Mouse (Mus musculus) hindbrain, embryonic 10.5 days (tissue): ENCODE data around the gene Cox5b. TPM values are rescaled to one million over a fixed set of nuclear protein-coding genes. Genes with fewer than 3 reads are reported as not detected.

Source experiments
- DNase-seq: peaks from one replicate; pipeline ENCODE4 v3.0.0-alpha.2; 2017; ENCODE audit warnings: low spot score
- H3K27ac ChIP-seq: fragments of 300-500 bp; sonication (generic); 2 replicates; pipeline ENCODE4 v1.5.1; 2016; ENCODE audit warnings: mild to moderate bottlenecking, moderate library complexity
- H3K27me3 ChIP-seq: fragments of 300-500 bp; sonication (generic); 2 replicates; pipeline ENCODE4 v1.6.1; 2016; ENCODE audit warnings: mild to moderate bottlenecking; ENCODE audit not compliant: poor library complexity, insufficient read depth, severe bottlenecking
- H3K36me3 ChIP-seq: fragments of 300-500 bp; sonication (generic); 2 replicates; pipeline ENCODE4 v1.6.1; 2016; ENCODE audit warnings: mild to moderate bottlenecking, moderate library complexity
- H3K4me1 ChIP-seq: fragments of 300-500 bp; sonication (generic); replicated peaks from 2 replicates; pipeline ENCODE4 v1.6.1; 2016; ENCODE audit warnings: mild to moderate bottlenecking
- H3K4me3 ChIP-seq: fragments of 300-500 bp; sonication (generic); 2 replicates; pipeline ENCODE4 v1.5.1; 2016; ENCODE audit warnings: mild to moderate bottlenecking, moderate library complexity
- H3K9me3 ChIP-seq: fragments of 300-500 bp; sonication (generic); 2 replicates; pipeline ENCODE4 v1.6.1; 2016; ENCODE audit warnings: mild to moderate bottlenecking, moderate library complexity
- WGBS: fragments of 180-500 bp; shearing (Covaris S2); methylation state at CpG from one replicate; pipeline ENCODE4 v1.1.7; 2016; 5-methylcytosine and 5-hydroxymethylcytosine counted together
- polyA plus RNA-seq: library from polyadenylated mRNA; unstranded; fragments of >200 nt; fragmentation: Nextera tagmentation; extraction: Ambion mirVana; gene quantifications from 2 replicates; pipeline ENCODE4 v1.2.1, GENCODE M21; 2016

Gene Cox5b
- polyA plus RNA-seq, 1 experiment from 2014 or later: 596 TPM

DNA sequence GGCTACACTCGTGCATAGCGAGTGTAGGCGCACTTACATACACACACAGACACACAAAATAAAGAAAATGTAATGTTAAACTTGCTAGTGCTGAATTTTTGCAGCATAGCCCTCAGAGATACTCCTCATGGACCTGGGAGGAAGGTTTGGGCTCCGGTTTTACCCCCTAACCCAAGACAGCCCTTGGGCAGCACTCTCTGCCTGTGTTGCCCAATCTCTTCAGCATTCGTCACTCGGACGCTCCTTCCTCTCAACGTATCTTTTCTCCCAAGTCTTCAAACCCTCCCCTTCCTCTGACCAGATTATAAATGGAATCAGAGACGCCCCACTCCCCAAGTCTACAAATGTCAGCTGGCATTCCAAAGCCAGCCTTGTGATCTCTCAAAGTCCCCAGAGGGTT is 51.8 kb downstream of the Cox5b start:
- H3K27ac ChIP-seq: no peak overlapping the region
- peaks cover 14% of the 10 kb centered on the region; the same call in 1 of the 2 replicates for H3K27me3 ChIP-seq
- no peak for DNase-seq
- WGBS: 84% methylated on average over 9 of the region's 9 CpGs
- no peak overlapping the region for H3K4me3 ChIP-seq
- peaks cover 33% of the 10 kb centered on the region for H3K4me1 ChIP-seq
- no peaks in the 10 kb centered on the region for H3K36me3 ChIP-seq
- no peaks in the 10 kb centered on the region for H3K9me3 ChIP-seq

Other genes with a start within 250 kb of the Cox5b start
- 62.9 and 65.2 TPM in 2 replicates for gene Lman2l, start 246.2 kb upstream of the Cox5b start, polyA plus RNA-seq
- gene Cnnm4, start 219.8 kb upstream of the Cox5b start, polyA plus RNA-seq: 13.4 and 15.3 TPM in 2 replicates
- 3.2 and 3.5 TPM in 2 replicates for gene Cnnm3, start 179.6 kb upstream of the Cox5b start, polyA plus RNA-seq
- gene Ankrd23, start 154.6 kb upstream of the Cox5b start, polyA plus RNA-seq: 15.7 and 18.0 TPM in 2 replicates
- 0.75 TPM in 1 of 2 replicates, not detected in the other for gene Gm42417, start 152.0 kb upstream of the Cox5b start, polyA plus RNA-seq
- gene Ankrd39, start 144.0 kb upstream of the Cox5b start, polyA plus RNA-seq: 16.9 and 20.6 TPM in 2 replicates
- gene Sema4c, start 133.1 kb upstream of the Cox5b start, polyA plus RNA-seq: 25.4 and 29.6 TPM in 2 replicates
- gene Fam178b, start 8.3 kb upstream of the Cox5b start, polyA plus RNA-seq: 0.42 and 0.46 TPM in 2 replicates
- 0.15 and 0.22 TPM in 2 replicates for gene 4933424G06Rik, start 18.7 kb downstream of the Cox5b start, polyA plus RNA-seq
- gene Actr1b, start 23.0 kb downstream of the Cox5b start, polyA plus RNA-seq: 135 and 147 TPM in 2 replicates
- gene Zap70, start 70.3 kb downstream of the Cox5b start, polyA plus RNA-seq: 0.25 and 0.43 TPM in 2 replicates